Mouse (Mus musculus) urinary bladder, adult 18-20 months (tissue): ENCODE measurements around the gene Mpc1.

Experiments
- DNase-seq, 2 experiments: peaks; one replicate each; pipeline ENCODE4 v3.0.0; 2022; ENCODE audit warnings: low spot score in 2 of 2, mixed read lengths in 2 of 2

Mpc1 gene

DNA sequence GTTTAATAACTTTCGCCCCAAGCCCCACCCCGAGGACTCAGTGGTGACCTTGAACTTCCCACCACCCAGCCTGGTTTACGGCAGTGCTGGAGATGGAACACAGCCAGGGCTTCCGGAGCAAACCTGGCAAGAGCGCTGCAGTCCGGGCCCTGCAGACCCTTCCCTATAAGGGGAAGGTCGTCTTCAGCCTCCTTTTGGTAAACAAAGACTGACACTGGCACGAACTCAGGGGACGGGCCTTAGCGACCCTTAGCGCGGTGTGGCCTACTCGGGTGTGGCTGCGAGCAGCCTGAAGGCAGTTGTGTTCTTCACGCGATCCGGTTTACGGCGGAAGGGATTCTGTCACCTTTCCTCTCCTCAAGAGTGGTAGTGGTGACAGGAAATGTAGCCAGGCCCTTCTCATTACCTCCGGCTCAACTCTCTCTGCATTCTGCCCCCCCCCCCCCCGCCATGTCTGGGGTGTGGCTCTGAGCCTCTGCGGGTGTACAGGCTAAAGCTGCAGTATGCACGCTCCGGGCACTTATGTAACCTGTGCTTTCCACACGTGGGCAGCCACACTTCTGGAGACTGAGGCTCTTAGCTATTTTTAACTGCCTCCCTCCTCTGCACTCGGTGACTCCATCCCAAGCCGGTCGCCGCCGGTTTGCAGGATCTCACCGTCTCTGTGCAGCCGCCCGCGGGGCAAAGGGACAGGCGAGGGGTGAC lies at the start of gene Mpc1:
Gene Mpc1, plus strand, starts transcription at position 84 of the 705 bp plus-strand sequence.
- DNase-seq = peak; percentile 40 to 45

DNA sequence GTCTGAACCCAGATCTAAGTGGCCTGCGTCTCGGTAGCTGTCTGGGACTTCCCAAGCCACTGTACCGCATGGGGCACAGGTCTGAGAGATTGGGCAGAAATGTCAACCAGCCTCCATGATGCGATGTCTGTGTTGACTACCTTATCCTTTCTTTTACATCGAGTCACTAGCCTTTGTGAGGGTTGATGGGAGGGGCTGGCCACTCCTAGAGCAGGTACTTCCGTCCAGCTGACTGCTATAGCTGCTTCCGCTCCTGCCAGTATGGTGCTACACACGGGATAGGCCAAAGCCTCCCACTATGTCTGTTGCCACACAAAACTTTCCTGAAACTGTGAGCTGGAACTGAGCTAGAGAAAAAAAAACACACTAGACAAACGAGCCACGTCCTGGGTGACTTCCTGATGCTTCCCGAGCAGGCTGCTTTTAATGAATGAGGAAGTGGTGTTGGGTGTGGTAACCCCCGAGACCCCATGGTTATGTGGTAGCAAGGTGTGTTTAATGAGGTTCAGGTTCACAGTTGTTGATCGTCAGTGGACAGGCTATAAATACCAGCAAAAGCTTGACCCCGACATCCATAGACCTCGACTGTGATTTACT lies 49.0 kb upstream of the Mpc1 start:
- DNase-seq = no peak

DNA sequence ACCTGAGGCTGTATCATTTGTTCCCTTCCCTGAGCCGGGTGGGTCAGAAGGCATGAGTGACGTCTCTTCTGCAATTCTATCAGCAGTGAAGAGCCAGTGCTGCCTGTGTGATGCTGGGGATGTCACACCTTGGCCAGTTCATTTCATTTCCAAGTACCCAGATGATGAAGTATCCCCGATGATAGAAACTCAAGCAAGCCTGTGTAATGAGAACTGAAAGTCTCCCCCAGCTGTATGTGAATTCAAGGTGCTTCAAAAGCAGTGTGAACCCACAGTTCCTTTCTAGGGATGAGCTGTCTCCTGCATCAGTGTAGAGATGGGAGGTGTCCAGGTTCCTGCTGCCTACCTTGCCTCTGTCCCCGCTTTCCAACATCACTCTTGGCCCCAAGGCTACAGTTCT lies 48.2 kb upstream of the Mpc1 start:
- DNase-seq = no peak

DNA sequence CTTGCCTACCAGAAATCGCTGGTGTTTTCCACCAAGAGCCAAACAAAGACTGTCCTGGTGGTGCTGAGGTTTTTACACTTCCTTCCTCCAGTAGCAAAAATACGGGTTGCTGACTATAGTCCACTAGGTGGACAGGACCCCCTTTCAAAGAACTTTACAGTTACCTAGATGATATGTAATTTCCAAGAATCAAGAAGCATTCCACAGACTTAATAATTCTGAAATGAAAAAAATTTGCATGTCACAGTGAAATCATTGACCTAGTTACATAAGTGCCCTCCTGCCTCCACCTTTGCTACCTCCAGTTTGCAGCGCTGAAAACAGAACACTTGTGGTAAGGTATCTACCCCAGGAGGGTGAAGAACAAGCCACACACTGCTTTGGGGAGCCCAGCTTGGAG lies 47.0 kb upstream of the Mpc1 start, which contains the start of gene Ccr6:
Gene Ccr6, plus strand, starts transcription at position 301 of the 400 bp plus-strand sequence.
- DNase-seq = no peak

DNA sequence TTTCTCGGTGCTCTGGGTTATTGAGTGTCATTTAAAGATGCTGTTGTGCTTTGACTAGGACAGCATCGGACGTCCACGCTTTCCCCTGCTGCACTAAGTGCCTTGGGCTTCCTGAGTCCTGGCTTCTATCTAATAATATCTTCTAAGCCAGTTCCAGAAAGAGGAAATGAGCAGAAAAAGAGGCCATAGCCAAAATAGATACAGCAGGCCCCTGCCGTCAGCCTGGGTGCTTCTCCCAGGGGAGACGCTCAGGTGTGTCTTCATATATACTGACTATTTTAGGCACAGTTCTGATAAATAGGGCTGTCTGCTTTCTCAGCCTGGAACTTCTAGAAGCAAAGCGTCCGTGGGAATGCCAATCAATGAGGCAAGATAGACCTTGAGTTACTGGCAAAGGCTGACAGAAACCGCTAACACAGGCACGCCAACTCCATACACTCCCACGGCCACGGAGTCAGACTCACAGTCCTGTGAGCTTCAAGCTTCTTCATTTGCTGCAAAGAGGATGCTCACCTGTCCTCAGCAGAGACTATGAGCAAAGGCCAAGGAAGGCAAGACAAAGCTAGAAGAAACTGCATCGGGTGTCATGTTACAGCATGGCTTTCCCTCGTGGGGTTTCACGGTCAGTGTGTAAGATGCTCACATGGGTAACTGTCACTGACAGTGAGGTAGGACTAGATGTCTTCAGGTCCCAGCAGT lies 44.5 kb upstream of the Mpc1 start:
- no peak for DNase-seq

DNA sequence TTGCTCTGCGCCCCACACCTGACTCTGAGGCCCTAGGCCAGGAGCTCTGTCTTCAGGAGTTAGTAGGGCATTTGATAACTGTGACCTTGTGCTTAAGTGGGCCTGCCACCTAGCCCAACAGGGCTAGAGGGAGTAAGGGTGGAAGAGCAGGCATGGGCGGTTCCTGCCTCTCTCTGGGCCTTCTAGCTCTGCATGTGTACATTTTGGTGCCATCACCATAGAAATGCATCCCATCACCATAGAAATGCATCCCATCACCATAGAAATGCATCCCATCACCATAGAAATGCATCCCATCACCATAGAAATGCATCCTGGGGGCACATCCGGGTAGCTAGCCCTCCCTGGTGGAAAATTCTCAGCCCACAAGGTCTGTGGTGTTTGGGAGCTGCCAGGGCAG lies 43.1 kb upstream of the Mpc1 start:
- no peak for DNase-seq

DNA sequence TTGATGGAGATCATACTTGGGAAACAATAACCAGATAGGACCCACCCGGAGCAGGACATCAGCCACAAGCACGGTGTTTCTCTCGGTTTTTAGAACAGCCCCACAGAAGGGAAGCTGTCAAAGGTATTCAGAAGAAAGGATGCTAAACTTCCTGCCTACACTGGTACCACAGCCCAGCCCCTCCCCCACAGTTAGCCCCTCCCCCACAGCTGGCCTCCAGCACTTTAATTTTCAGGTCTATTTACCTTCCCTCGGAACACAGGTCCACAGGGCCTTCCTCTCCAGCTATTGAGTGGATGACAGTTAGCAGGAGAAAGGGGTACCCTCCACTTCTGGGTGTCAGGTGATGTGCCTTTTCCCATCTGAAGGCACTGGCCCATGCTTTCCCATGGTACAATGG lies 42.2 kb upstream of the Mpc1 start:
- DNase-seq = no peak

DNA sequence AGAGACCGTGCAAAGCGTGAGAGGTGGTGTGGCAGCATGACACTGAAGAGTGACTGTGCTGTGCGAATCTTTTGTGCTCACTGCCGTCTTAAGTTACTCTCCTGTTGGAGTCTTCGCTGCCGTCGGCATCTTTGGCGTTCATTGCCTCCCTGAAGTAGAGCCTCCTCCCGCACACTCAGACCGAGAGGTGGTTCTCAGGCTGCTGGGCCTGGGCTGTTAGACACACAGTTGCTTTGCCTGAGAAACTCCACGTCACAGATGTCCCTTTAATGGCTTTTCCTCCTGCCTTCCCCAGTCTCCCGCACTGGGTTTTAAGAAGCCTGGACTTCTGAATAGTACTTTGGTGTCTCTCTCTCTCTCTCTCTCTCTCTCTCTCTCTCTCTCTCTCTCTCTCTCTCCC lies 41.1 kb upstream of the Mpc1 start:
- DNase-seq = no peak

DNA sequence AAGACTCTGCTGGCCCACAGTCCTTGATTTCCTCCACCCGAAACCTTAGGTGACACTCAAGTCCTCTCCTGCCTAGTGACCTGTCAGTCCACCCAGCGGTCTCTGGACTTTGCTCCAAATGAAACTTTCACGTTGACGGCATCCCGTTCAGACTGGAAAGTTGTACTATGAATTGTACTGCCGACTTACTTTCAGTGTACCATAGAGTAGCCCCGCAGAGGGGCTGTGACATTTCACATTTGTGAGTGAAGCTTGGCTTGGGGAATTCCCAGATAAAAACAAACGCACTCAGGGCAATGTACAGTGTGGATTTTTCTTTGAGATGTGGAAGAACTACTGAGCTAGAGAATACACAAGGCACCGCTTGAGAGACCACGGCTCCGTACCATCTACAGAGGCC lies 40.5 kb upstream of the Mpc1 start:
- no peak for DNase-seq

DNA sequence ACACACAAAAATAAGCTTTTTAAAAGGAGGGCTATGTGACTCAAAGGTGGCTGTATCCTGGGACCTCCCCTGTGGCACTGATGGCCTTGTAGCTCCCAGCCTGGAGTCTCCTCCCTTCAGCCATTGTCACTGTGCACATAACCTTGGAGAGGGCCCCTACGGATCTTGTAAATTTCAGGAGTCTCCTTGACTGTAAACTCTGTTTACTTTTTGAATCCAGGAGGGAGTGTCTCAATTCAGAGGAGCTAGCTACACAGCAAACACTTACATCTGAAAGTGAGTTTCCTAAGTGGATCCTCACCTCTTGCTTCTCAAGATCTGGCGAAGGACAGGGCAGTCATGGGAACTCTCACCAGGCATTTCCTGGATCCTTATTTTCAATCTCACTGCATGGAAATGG lies 38.6 kb upstream of the Mpc1 start:
- DNase-seq = no peak

DNA sequence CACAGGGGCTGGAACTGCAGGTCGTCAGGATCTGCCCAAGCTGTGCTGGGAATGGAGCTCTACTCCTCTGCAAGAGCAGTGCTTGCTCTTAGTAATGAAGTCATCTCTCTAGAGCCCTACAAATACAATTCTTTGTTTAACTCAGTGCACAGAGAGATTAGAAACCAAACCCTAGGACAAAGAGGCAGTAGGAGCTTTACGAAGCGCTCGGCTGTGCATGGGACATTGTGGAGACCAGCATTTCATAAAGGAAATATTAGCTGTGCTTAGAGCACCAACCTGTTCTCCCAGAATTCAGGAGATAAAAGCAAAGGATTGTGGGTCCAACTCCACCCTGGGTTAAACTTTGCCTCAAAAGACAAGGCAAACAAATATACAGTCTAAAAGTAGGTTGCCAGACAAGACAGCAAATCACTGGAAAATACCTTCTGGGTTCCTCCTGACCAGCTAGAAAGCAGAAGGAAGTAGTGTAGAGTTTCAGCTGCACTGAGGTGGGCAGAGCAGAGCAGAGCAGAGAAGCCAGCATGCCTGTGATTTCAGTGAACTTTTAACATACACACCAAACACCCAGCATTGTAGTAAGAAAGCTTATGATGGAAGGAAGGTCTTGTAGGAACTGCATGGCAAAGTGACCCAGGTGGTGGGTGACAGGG lies 36.5 kb upstream of the Mpc1 start:
- peak; percentile 19 for DNase-seq

DNA sequence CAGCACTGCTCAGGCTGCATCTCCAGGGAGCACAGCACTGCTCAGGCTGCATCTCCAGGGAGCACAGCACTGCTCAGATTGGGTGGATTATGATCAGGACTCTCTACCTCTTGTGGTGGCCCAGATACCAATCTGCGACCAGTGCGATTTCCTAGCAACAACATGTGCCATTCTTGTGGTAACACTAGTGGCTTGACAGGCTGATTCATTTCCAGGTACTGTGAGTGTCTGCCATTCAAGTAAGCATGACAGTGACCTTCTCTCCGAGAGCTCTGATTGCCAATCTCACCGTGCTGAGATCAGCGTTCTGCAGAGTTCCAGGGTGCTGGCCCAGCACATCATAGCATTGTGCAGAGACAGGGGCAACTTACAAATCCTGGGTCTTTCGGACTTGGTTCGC lies 31.0 kb upstream of the Mpc1 start:
- DNase-seq = no peak

DNA sequence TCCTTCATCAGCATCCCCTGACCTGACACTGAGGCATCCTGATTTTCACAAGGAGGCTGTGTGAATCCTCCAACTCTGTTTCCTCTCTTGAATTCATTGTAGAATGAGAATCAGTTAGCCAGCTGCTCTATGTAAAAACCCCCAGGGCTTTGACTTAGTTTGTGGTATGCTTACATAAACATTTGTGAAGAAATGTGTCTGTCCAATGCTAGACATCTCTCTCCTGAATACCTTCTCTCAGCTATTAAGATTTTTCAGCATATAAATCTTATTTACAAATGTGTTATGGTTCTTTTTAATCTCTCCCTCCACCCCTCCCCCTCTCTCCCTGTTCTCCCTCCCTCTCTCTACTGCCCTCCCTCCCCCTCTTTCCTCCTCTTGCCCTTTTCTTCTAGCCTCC lies 28.4 kb upstream of the Mpc1 start:
- DNase-seq = no peak

DNA sequence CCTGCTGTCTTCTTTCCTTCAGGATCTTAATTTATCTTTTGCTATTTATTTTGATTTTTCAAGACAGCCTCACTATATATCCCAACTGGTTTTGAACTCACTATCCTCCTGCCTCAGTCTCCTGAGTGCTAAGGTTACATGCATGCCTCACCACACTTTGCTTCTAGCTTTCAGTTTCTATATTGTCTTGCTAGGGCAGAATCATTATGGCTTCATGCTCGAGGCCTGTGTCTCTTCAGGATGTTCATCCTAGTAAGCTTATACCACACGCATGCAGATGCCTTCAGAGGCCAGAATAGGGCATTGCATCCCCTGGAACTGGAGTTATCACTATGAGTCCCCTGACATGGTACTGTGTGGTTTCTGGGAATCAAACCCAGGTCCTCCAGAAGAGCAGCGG lies 27.8 kb upstream of the Mpc1 start:
- no peak for DNase-seq

DNA sequence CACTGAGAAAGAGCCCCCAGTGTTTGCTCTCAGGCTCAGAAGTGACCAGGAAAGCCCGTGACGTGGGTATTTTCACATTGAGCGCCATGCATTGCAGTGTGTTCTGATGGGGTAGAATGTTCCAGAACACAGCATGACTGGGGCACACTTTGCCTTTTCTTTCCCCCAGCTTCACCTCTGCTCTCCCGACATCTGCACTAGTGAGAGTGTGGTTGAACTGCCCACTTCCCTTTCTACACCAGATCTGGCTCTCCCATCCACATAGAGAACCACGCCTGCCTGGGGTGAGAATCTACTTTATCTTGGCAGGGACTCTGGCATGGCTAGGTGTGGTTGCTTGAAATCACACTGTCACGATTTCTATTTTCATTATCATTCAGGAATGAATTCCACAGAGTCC lies 27.1 kb upstream of the Mpc1 start:
- no peak for DNase-seq

DNA sequence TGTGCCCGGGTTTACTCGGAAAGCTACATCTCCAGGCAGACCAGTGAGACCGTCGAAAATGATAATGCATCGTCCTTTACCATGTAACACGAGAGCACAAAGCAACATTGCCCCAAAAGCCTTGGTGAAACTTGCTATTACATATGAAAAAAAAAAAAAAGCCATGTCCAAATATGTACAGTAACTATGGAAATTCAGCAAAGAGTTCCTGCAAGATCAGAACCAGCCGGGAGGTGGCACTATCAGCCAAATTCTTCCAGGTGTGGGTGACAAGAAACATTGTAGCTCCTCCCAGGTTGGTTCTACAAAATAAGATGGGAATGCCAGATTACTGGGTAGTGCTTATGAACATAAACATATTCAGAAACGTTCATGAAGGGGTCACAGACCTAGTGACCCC lies 25.7 kb upstream of the Mpc1 start:
- DNase-seq = no peak

DNA sequence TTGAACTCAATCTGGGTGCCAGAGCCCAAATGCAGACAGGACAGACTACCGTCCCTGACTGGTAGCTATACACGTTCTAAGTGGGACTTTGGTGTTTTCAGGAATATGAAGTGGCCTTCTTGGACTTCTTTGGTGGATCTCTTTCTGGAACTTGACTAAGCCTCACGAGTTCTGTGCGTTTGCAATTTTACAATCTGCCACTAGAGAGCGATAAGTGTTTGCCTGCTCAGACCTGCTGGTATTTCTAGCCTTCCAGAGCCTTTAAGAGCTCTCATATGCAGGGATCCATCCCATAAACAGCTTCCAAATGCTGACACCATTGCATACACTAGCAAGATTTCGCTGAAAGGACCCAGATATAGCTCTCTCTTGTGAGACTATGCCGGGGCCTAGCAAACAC lies 18.1 kb upstream of the Mpc1 start:
- peak in 1 of 2 experiments; percentile 29 for DNase-seq

DNA sequence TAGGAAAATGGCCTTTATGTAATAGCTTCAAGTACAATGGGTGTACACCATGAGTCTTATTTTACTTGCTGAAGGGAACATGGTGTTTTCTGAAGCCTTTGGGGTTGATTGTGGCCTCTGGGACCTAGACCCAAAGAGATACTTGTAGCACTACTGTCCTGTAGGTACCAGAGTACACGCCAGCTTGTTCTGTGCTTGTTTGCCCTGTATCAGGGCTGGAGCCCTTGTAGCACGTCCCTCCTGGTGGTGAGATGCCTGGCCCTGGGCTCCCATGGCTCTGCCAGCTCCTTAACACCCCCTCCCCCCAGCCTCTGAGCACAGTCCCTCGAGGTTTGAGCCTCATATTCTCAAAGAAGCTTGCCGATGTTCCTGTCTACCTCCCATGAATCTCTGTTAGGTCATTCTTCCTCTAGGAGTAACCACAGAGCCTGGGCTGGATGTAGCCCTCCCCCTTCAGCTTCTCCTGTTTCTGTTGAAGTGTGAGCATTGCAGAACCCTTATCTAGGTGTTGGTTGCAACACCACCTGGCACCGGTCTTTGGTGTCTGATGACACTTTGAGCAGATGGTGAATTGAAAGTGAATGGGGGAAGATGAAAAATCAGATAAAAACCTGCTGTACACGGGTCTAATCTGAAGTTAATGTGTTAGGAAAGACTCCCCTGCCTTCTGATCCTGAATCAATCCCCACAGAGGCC lies 10.5 kb upstream of the Mpc1 start:
- DNase-seq = no peak

DNA sequence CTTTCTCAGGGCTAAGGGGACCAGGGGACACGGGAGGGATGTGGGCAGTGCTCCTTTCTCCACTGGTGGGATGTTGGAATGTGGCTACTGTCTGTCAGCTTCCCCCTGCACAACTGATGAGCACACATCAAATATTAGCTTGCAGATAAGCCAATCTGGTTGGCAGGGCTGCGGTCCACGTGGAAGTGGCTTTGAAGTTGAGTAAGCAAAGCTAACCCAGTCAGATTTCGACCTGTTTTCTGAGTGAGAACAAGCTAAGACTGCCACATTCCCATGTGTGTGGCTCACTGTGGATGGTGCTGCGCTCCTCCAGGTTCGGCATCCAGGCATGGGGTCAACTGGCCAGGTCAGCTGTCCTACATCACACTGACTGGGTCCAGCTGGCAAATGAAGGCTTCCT lies 9.8 kb upstream of the Mpc1 start:
- no peak for DNase-seq

DNA sequence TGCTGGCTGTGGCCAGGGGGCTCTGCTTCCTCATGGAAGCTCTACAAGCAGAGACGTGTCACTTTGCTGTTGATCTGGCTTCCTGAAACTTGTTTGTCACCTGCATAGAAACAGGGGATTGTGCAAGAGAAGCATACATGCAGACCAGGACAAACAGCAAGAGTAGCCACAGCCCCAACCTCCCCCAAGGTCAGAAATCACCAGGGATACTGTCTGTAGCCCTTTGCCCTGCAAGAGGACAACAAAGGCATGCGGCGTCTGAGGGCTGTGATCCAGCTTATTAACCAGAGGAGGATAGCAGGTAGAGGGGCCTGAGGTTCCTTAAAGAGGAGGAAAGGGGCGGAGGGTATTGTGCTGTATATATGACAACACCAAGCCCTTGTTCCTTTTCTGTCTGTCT lies 6.6 kb upstream of the Mpc1 start:
- no peak for DNase-seq

DNA sequence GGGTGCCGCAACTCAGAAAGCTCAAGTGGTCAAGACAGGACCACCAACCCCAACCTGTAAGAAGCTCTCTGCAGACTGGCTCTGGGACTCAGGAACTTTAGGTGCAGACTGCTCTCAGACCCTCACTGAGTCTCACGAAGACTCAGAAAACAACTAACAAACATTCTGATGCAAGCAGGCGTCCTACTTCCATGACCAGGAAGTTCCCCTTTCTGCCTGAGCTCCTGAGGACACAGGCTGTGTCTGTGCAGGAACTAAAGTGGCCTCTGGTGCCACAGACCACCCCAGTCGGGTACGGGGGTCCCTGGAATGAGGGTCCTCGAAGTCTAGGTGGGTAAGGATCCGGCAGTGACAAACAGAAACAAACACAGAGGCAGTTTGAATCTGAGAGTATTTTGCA lies 6.0 kb upstream of the Mpc1 start:
- no peak for DNase-seq

DNA sequence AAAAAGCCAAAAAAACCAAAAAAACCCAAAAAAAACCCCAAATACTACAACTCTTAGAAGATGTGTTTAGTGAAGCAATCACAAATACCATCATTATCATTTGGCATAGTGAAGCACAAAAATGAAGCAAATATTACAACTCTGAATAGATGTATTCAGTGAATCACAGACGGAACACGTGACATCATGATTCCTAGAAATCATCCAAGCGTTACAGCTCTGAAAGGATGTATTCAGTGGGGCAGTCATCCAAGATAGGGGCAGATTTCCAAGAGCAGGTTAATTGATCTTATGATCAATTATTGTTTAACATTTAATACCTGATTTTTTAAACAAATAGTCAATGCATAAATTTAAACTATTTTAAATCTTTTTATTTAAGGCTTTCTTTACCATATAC lies 5.4 kb upstream of the Mpc1 start:
- DNase-seq = no peak
